Mouse (Mus musculus) stomach, embryonic 14.5 days (tissue): Measurements from ENCODE around the gene 1700109H08Rik. TPM values are rescaled to one million over a fixed set of nuclear protein-coding genes. Genes with fewer than 3 reads are reported as not detected.

Source experiments
- ATAC-seq: fragments of 200-750 bp; cut with Nextera tagmentation; 2 replicates; pipeline ENCODE4 v1.8.0; 2017; ENCODE audit warnings: low read depth, moderate TSS enrichment; ENCODE audit not compliant: insufficient number of reproducible peaks, insufficient read depth, low FRiP score
- H3K27ac ChIP-seq: fragments of 300-500 bp; sonication (generic); 2 replicates; pipeline ENCODE4 v1.5.1; 2014; ENCODE audit warnings: mild to moderate bottlenecking, low read length, moderate library complexity, mixed read lengths
- H3K27me3 ChIP-seq: fragments of 300-500 bp; sonication (generic); 2 replicates; pipeline ENCODE4 v1.6.1; 2014; ENCODE audit warnings: low read length, control low read depth, mixed read lengths; ENCODE audit not compliant: control insufficient read depth, insufficient read depth
- H3K36me3 ChIP-seq: fragments of 300-500 bp; sonication (generic); 2 replicates; pipeline ENCODE4 v1.6.1; 2014; ENCODE audit warnings: mild to moderate bottlenecking, control low read depth, low read length, moderate library complexity, mixed read lengths; ENCODE audit not compliant: control insufficient read depth, insufficient read depth
- H3K4me1 ChIP-seq: fragments of 300-500 bp; sonication (generic); 2 replicates; pipeline ENCODE4 v1.6.1; 2014; ENCODE audit warnings: low read length, control low read depth, mixed read lengths; ENCODE audit not compliant: control insufficient read depth, insufficient read depth
- H3K4me2 ChIP-seq: fragments of 300-500 bp; sonication (generic); replicated peaks from 2 replicates; pipeline ENCODE4 v1.6.1; 2014; ENCODE audit warnings: low read depth, low read length, control low read depth
- H3K4me3 ChIP-seq: fragments of 300-500 bp; sonication (generic); 2 replicates; pipeline ENCODE4 v1.5.1; 2014; ENCODE audit warnings: low read depth, low read length, control low read depth
- H3K9ac ChIP-seq: fragments of 300-500 bp; sonication (generic); replicated peaks from 2 replicates; pipeline ENCODE4 v1.6.1; 2014; ENCODE audit warnings: low read depth, mild to moderate bottlenecking, control low read depth, low read length, moderate library complexity, mixed read lengths
- H3K9me3 ChIP-seq: fragments of 300-500 bp; sonication (generic); 2 replicates; pipeline ENCODE4 v1.6.1; 2016; ENCODE audit warnings: low read depth, low read length, control low read depth; ENCODE audit not compliant: control insufficient read depth
- WGBS: fragments of 180-500 bp; shearing (Covaris S2); extraction: QIAGEN DNeasy Blood & Tissue Kit; methylation state at CpG from one replicate; pipeline ENCODE4 v1.1.7; 2014; 5-methylcytosine and 5-hydroxymethylcytosine counted together
- polyA plus RNA-seq: library from polyadenylated mRNA; unstranded; fragments of >200 nt; fragmentation: Nextera tagmentation; extraction: Ambion mirVana; gene quantifications from 2 replicates; pipeline ENCODE4 v1.2.1, GENCODE M21; 2014

Gene 1700109H08Rik
- polyA plus RNA-seq, 1 experiment from 2014 or later, result 5.4 TPM

GRCm38 (mm10) chr5:3595693-3596398, 24.5 kb downstream of the 1700109H08Rik start, which contains the start of gene Pex1:
TSS of gene Pex1 (plus strand) at chr5:3596066.
- Histone ChIP-seq H3K9ac (peak within 1 kb of the TSS; percentile 41; the same call in 1 of the 2 replicates), H3K36me3 (peaks cover 7% of the 10 kb centered on the region; the same call in 1 of the 2 replicates), H3K4me2 (peak within 1 kb of the TSS; percentile 66), H3K4me3 (peak within 1 kb of the TSS; percentile 84), H3K27me3 (no peaks in the 10 kb centered on the region), H3K4me1 (peaks cover 7% of the 10 kb centered on the region), H3K9me3 (no peaks in the 10 kb centered on the region), H3K27ac (peak within 1 kb of the TSS; percentile 56; the same call in 1 of the 2 replicates)
- under 1% methylated on average over 50 of the region's 50 CpGs for WGBS
- ATAC-seq, result peak; percentile 97

GRCm38 (mm10) chr5:3596399-3596766, 25.0 kb downstream of the 1700109H08Rik start, which contains the start of gene Rbm48:
TSS of gene Rbm48 (minus strand) at chr5:3596585.
- H3K9ac ChIP-seq, result peak within 1 kb of the TSS; percentile 41; the same call in 1 of the 2 replicates
- peak within 1 kb of the TSS; percentile 84 for H3K4me3 ChIP-seq
- H3K36me3 ChIP-seq, result peaks cover 1% of the 10 kb centered on the region; the same call in 1 of the 2 replicates
- peak within 1 kb of the TSS; percentile 66 for H3K4me2 ChIP-seq
- 0% methylated on average over 31 of the region's 31 CpGs for WGBS
- ATAC-seq, result peak; percentile 85
- H3K27me3 ChIP-seq, result no peaks in the 10 kb centered on the region
- no peaks in the 10 kb centered on the region for H3K9me3 ChIP-seq
- peaks cover 7% of the 10 kb centered on the region for H3K4me1 ChIP-seq
- H3K27ac ChIP-seq, result peak within 1 kb of the TSS; percentile 56; the same call in 1 of the 2 replicates

- Histone ChIP-seq H3K36me3 (no peaks in the 10 kb centered on the region), H3K9ac (0 out of 2 replicates have a peak overlapping the region, but pooled peaks have one; percentile 41), H3K27me3 (no peaks in the 10 kb centered on the region), H3K4me2 (peak overlapping the region; percentile 66), H3K9me3 (no peaks in the 10 kb centered on the region), H3K4me3 (peak overlapping the region; percentile 84; the same call in 1 of the 2 replicates), H3K4me1 (peaks cover 7% of the 10 kb centered on the region), H3K27ac (no peak overlapping the region)
- no peak for ATAC-seq
Observed at GRCm38 (mm10) chr5:3597171-3597570, 25.8 kb downstream of the 1700109H08Rik start.

GRCm38 (mm10) chr5:3598766-3599165, 27.4 kb downstream of the 1700109H08Rik start:
- no peaks in the 10 kb centered on the region for H3K9me3 ChIP-seq
- no peaks in the 10 kb centered on the region for H3K27me3 ChIP-seq
- no peak overlapping the region for H3K27ac ChIP-seq
- H3K9ac ChIP-seq, result no peak overlapping the region
- ATAC-seq, result no peak
- WGBS, result 87% methylated on average over 5 of the region's 5 CpGs
- H3K4me3 ChIP-seq, result no peak overlapping the region
- no peak overlapping the region for H3K4me2 ChIP-seq
- peaks cover 1% of the 10 kb centered on the region; the same call in 1 of the 2 replicates for H3K36me3 ChIP-seq
- peaks cover 7% of the 10 kb centered on the region for H3K4me1 ChIP-seq

GRCm38 (mm10) chr5:3600298-3600697, 28.9 kb downstream of the 1700109H08Rik start:
- WGBS, result 87% methylated on average over 1 of the region's 1 CpGs

GRCm38 (mm10) chr5:3600790-3601189, 29.4 kb downstream of the 1700109H08Rik start:
- Histone ChIP-seq H3K36me3 (peaks cover 11% of the 10 kb centered on the region), H3K9me3 (no peaks in the 10 kb centered on the region), H3K4me2 (no peak overlapping the region), H3K4me1 (no peaks in the 10 kb centered on the region), H3K9ac (no peak overlapping the region), H3K27ac (no peak overlapping the region), H3K4me3 (no peak overlapping the region), H3K27me3 (no peaks in the 10 kb centered on the region)
- WGBS, result 89% methylated on average over 3 of the region's 3 CpGs
- ATAC-seq, result no peak

More at GRCm38 (mm10) chr5:3600298-3600697, 28.9 kb downstream of the 1700109H08Rik start:
- Histone ChIP-seq H3K27ac (no peak overlapping the region), H3K9me3 (no peaks in the 10 kb centered on the region), H3K36me3 (peaks cover 8% of the 10 kb centered on the region), H3K4me2 (no peak overlapping the region), H3K4me1 (peaks cover 1% of the 10 kb centered on the region; the same call in 1 of the 2 replicates), H3K27me3 (no peaks in the 10 kb centered on the region), H3K4me3 (no peak overlapping the region), H3K9ac (no peak overlapping the region)
- ATAC-seq, result no peak

- no peak for ATAC-seq
- H3K36me3 ChIP-seq, result peaks cover 19% of the 10 kb centered on the region
Observed at GRCm38 (mm10) chr5:3607114-3607513, 35.7 kb downstream of the 1700109H08Rik start.

GRCm38 (mm10) chr5:3609241-3609640, 37.9 kb downstream of the 1700109H08Rik start:
- Histone ChIP-seq H3K9ac (no peak overlapping the region), H3K4me2 (no peak overlapping the region), H3K4me1 (no peaks in the 10 kb centered on the region), H3K27me3 (no peaks in the 10 kb centered on the region), H3K9me3 (no peaks in the 10 kb centered on the region), H3K36me3 (peaks cover 14% of the 10 kb centered on the region), H3K4me3 (no peak overlapping the region), H3K27ac (no peak overlapping the region)
- ATAC-seq, result no peak
- 92% methylated on average over 7 of the region's 7 CpGs for WGBS

More at GRCm38 (mm10) chr5:3607114-3607513, 35.7 kb downstream of the 1700109H08Rik start:
- no peak overlapping the region for H3K27ac ChIP-seq
- H3K4me2 ChIP-seq, result no peak overlapping the region
- H3K27me3 ChIP-seq, result no peaks in the 10 kb centered on the region
- no peak overlapping the region for H3K4me3 ChIP-seq
- no peaks in the 10 kb centered on the region for H3K9me3 ChIP-seq
- 90% methylated on average over 9 of the region's 9 CpGs for WGBS
- no peaks in the 10 kb centered on the region for H3K4me1 ChIP-seq
- H3K9ac ChIP-seq, result no peak overlapping the region
